Comparison of ENCODE assay signal across 8 mouse cellular contexts in the genomic region with DNA sequence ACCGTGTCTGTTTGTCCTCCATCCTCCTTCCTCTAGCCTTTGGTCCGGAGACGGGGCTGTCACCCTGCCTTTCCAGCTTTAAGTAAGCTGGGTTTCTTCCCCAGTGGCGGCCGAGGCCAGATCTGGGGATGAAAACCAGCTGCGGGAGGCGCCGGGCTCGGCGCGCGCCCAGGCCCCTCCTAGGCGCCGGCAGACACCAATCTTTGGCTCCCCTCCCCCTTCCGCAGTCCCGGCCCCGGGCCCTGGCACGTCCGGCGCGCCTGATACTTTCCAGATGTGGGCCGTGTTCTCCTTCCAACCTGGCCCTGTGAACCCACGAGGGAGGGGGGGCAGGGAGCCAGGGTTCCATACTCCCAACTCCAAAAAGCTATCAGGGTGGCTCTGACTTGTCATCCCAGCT. TPM values are rescaled to one million over a fixed set of nuclear protein-coding genes. Genes with fewer than 3 reads are reported as not detected.
DNase-seq lines count a peak whose midpoint lies in the region; ATAC-seq and TF ChIP-seq lines count a peak whose summit lies in the region.

No protein-coding gene starts in this region.

- H3K4me2 ChIP-seq in lung, embryonic 15.5 days, result peak overlapping the region; percentile 71
- peak overlapping the region; percentile 58 for H3K4me2 ChIP-seq in stomach, postnatal 0 days (replicated peaks; ENCODE audit: low read depth)

- H3K4me1 ChIP-seq in lung, embryonic 15.5 days, result peaks cover 51% of the 10 kb centered on the region
- H3K4me1 ChIP-seq in stomach, postnatal 0 days (replicated peaks; ENCODE audit: control insufficient read depth, insufficient read depth), result no peaks in the 10 kb centered on the region; the same call in 1 of the 2 replicates

- under 1% methylated on average over 23 of the region's 23 CpGs for WGBS in lung, embryonic 15.5 days
- WGBS in stomach, postnatal 0 days, result 2% methylated on average over 20 of the region's 23 CpGs

- TF ChIP-seq EP300 in stomach, postnatal 0 days (optimal IDR thresholded peaks at IDR 0.05), result peak; percentile 86

- peak; percentile 88 for ATAC-seq in lung, embryonic 15.5 days (ENCODE audit: borderline replicate concordance, extremely low read depth, low FRiP score, low TSS enrichment)
- peak; percentile 75; the same call in 1 of the 2 replicates for ATAC-seq in stomach, postnatal 0 days (ENCODE audit: low FRiP score, low TSS enrichment)

- 0 out of 2 replicates have a peak overlapping the region, but pooled peaks have one; percentile 1 for H3K9ac ChIP-seq in lung, embryonic 15.5 days
- H3K9ac ChIP-seq in stomach, postnatal 0 days (ENCODE audit: low read length), result no peak overlapping the region; the same call in 1 of the 2 replicates

- H3K27ac ChIP-seq in lung, embryonic 15.5 days, result peak overlapping the region; percentile 94
- peak overlapping the region; percentile 91 for H3K27ac ChIP-seq in stomach, postnatal 0 days (replicated peaks)

- 0 out of 2 replicates have a peak, but pooled peaks cover 3% of the 10 kb centered on the region for H3K9me3 ChIP-seq in lung, embryonic 15.5 days
- H3K9me3 ChIP-seq in stomach, postnatal 0 days (ENCODE audit: control insufficient read depth, low read length), result peaks cover 2% of the 10 kb centered on the region

- peak; percentile 88 for DNase-seq in MN1 (ENCODE audit: low spot score)
- peak; percentile 90 for DNase-seq in embryo, embryonic 9.5 days (ENCODE audit: extremely low spot score)
- DNase-seq in heart, adult 8-10 months (ENCODE audit: low spot score), result peak; percentile 78
- DNase-seq in kidney, adult 11 months, result peak; percentile 60
- peak; percentile 78 for DNase-seq in stomach, postnatal 0 days (ENCODE audit: low spot score)
- no peak for DNase-seq in thymus, postnatal 25 days
- DNase-seq in T-cell, adult 2 months (ENCODE audit: low spot score), result no peak

- peaks cover 37% of the 10 kb centered on the region for H3K27me3 ChIP-seq in lung, embryonic 15.5 days
- H3K27me3 ChIP-seq in stomach, postnatal 0 days (ENCODE audit: control insufficient read depth, insufficient read depth, low read length), result no peaks in the 10 kb centered on the region

- no peak for TF ChIP-seq CTCF in stomach, postnatal 0 days (IDR thresholded peaks at IDR 0.05; ENCODE audit: low read depth)

- H3K36me3 ChIP-seq in lung, embryonic 15.5 days, result peaks cover 9% of the 10 kb centered on the region
- peaks cover 3% of the 10 kb centered on the region; the same call in 1 of the 2 replicates for H3K36me3 ChIP-seq in stomach, postnatal 0 days (ENCODE audit: control insufficient read depth, insufficient read depth, low read length)

- H3K4me3 ChIP-seq in lung, embryonic 15.5 days, result peak overlapping the region; percentile 36; the same call in 1 of the 2 replicates
- 0 out of 2 replicates have a peak overlapping the region, but pooled peaks have one; percentile 33 for H3K4me3 ChIP-seq in stomach, postnatal 0 days (ENCODE audit: low read depth, low read length)

RNA-seq across cellular contexts. Expression of gene Gng8, which starts 0.6 kb away (rescaled TPM):
- 1 to 10 TPM; 1.0 to 1.5 (median 1.1) TPM for total RNA-seq in heart, adult 8-10 months (2022)
- 11.2 and 12.0 TPM in 2 replicates for polyA plus RNA-seq in lung, embryonic 15.5 days (2015; fragmentation: Nextera tagmentation; extraction: Ambion mirVana)
- polyA plus RNA-seq in stomach, postnatal 0 days (2015; fragmentation: Nextera tagmentation; extraction: Ambion mirVana), result 7.3 and 7.4 TPM in 2 replicates

RNA-seq across cellular contexts. Expression of gene Ptgir, which starts 15.3 kb away (rescaled TPM):
- 1 to 10 TPM; 1.9 to 3.5 (median 3.1) TPM for total RNA-seq in heart, adult 8-10 months (2022)
- 2.0 and 2.4 TPM in 2 replicates for polyA plus RNA-seq in lung, embryonic 15.5 days (2015; fragmentation: Nextera tagmentation; extraction: Ambion mirVana)
- polyA plus RNA-seq in stomach, postnatal 0 days (2015; fragmentation: Nextera tagmentation; extraction: Ambion mirVana), result 1.5 and 1.6 TPM in 2 replicates

RNA-seq across cellular contexts. Expression of gene Dact3, which starts 15.8 kb away (rescaled TPM):
- total RNA-seq in heart, adult 8-10 months (2022), result 1 to 10 TPM; 8.0 to 9.5 (median 8.6) TPM
- polyA plus RNA-seq in lung, embryonic 15.5 days (2015; fragmentation: Nextera tagmentation; extraction: Ambion mirVana), result 3.5 and 3.7 TPM in 2 replicates
- polyA plus RNA-seq in stomach, postnatal 0 days (2015; fragmentation: Nextera tagmentation; extraction: Ambion mirVana), result 3.5 and 5.1 TPM in 2 replicates

RNA-seq across cellular contexts. Expression of gene Calm3, which starts 33.0 kb away (rescaled TPM):
- total RNA-seq in heart, adult 8-10 months (2022), result 100 to 1,000 TPM; 153 to 208 (median 191) TPM
- 101 and 104 TPM in 2 replicates for polyA plus RNA-seq in lung, embryonic 15.5 days (2015; fragmentation: Nextera tagmentation; extraction: Ambion mirVana)
- polyA plus RNA-seq in stomach, postnatal 0 days (2015; fragmentation: Nextera tagmentation; extraction: Ambion mirVana), result 49.1 and 58.7 TPM in 2 replicates

RNA-seq across cellular contexts. Expression of gene Prkd2, which starts 48.2 kb away (rescaled TPM):
- 10 to 100 TPM; 13.1 to 16.7 (median 14.8) TPM for total RNA-seq in heart, adult 8-10 months (2022)
- polyA plus RNA-seq in lung, embryonic 15.5 days (2015; fragmentation: Nextera tagmentation; extraction: Ambion mirVana), result 18.9 and 19.7 TPM in 2 replicates
- 7.5 and 8.8 TPM in 2 replicates for polyA plus RNA-seq in stomach, postnatal 0 days (2015; fragmentation: Nextera tagmentation; extraction: Ambion mirVana)

Comparison
In these comparisons a context has a peak if more than half of its experiments do, and no peak if none do; other contexts are left out.
1. DNase-seq: peak in MN1 (single experiment), embryo, embryonic 9.5 days (single experiment), heart, adult 8-10 months (single experiment), kidney, adult 11 months (single experiment) and stomach, postnatal 0 days (single experiment); none in thymus, postnatal 25 days (single experiment) and T-cell, adult 2 months (single experiment).